Mouse (Mus musculus) layer of hippocampus, postnatal 10 days (tissue): ENCODE data around the gene Nup54. TPM values are rescaled to one million over a fixed set of nuclear protein-coding genes. Genes with fewer than 3 reads are reported as not detected.

Experiments
- DNase-seq, 2 experiments: peaks; one replicate each; pipeline ENCODE4 v3.0.0; 2021; ENCODE audit warnings: low spot score in 2 of 2
- long read RNA-seq: library from polyadenylated mRNA; stranded (forward); transcript quantifications from one replicate; pipeline ENCODE4 v2.0.0, GENCODE M21; 2023
- total RNA-seq, 2 experiments: library from RNA; stranded (reverse); gene quantifications; 2 replicates each; pipeline ENCODE4 v1.2.3; 2021

The Nup54 gene
- 10 to 100 TPM; 33.9 to 41.7 TPM for total RNA-seq
- long read RNA-seq, transcript Nup54-201 (12 exons, 2,352 nt) = major isoform, 5 of 21 reads
- long read RNA-seq, partial matches to known transcripts = 3 of 21 reads
- long read RNA-seq, other reads (novel, unspliced or antisense) = 13 of 21 reads

- DNase-seq = peak; percentile 95
Observed at GRCm38 (mm10) chr5:92435025-92435584, at the start of gene Nup54. TSS of gene Nup54 (minus strand) at chr5:92435219.

GRCm38 (mm10) chr5:92472863-92473262 is 37.8 kb upstream of the Nup54 start:
- no peak for DNase-seq

GRCm38 (mm10) chr5:92471531-92471930 is 36.5 kb upstream of the Nup54 start:
- no peak for DNase-seq

- no peak for DNase-seq
Observed at GRCm38 (mm10) chr5:92469201-92470130, 34.4 kb upstream of the Nup54 start.

- DNase-seq = no peak
Observed at GRCm38 (mm10) chr5:92468234-92468633, 33.2 kb upstream of the Nup54 start.

- DNase-seq = no peak
Observed at GRCm38 (mm10) chr5:92467102-92467766, 32.2 kb upstream of the Nup54 start.

- DNase-seq = no peak
Observed at GRCm38 (mm10) chr5:92465511-92465910, 30.5 kb upstream of the Nup54 start.

GRCm38 (mm10) chr5:92461321-92461720 is 26.3 kb upstream of the Nup54 start:
- peak; percentile 57 to 62 for DNase-seq

GRCm38 (mm10) chr5:92458726-92459125 is 23.7 kb upstream of the Nup54 start:
- DNase-seq = no peak

- DNase-seq = no peak
Observed at GRCm38 (mm10) chr5:92457410-92457809, 22.4 kb upstream of the Nup54 start.

- no peak for DNase-seq
Observed at GRCm38 (mm10) chr5:92452876-92453275, 17.9 kb upstream of the Nup54 start.

- DNase-seq = no peak
Observed at GRCm38 (mm10) chr5:92446736-92447135, 11.7 kb upstream of the Nup54 start.

GRCm38 (mm10) chr5:92445016-92445415 is 10.0 kb upstream of the Nup54 start:
- DNase-seq = no peak

GRCm38 (mm10) chr5:92442914-92443313 is 7.9 kb upstream of the Nup54 start:
- no peak for DNase-seq

GRCm38 (mm10) chr5:92441494-92441893 is 6.5 kb upstream of the Nup54 start:
- peak in 1 of 2 experiments; percentile 32 for DNase-seq

GRCm38 (mm10) chr5:92438540-92438939 is 3.5 kb upstream of the Nup54 start:
- DNase-seq = no peak

- no peak for DNase-seq
Observed at GRCm38 (mm10) chr5:92434571-92434985, 441 bp downstream of the Nup54 start.

- no peak for DNase-seq
Observed at GRCm38 (mm10) chr5:92434070-92434469, 949 bp downstream of the Nup54 start.

GRCm38 (mm10) chr5:92431611-92432010 is 3.4 kb downstream of the Nup54 start:
- DNase-seq = no peak

GRCm38 (mm10) chr5:92430723-92431122 is 4.3 kb downstream of the Nup54 start:
- DNase-seq = peak; percentile 32 to 44

GRCm38 (mm10) chr5:92424126-92424525 is 10.9 kb downstream of the Nup54 start:
- no peak for DNase-seq

- no peak for DNase-seq
Observed at GRCm38 (mm10) chr5:92413982-92414375, 21.0 kb downstream of the Nup54 start.
